Mouse (Mus musculus): ENCODE data around the gene Whrn. TPM values are rescaled to one million over a fixed set of nuclear protein-coding genes. Genes with fewer than 3 reads are reported as not detected.

Whrn gene
- total RNA-seq, 1 experiment = 5.0 TPM

DNA sequence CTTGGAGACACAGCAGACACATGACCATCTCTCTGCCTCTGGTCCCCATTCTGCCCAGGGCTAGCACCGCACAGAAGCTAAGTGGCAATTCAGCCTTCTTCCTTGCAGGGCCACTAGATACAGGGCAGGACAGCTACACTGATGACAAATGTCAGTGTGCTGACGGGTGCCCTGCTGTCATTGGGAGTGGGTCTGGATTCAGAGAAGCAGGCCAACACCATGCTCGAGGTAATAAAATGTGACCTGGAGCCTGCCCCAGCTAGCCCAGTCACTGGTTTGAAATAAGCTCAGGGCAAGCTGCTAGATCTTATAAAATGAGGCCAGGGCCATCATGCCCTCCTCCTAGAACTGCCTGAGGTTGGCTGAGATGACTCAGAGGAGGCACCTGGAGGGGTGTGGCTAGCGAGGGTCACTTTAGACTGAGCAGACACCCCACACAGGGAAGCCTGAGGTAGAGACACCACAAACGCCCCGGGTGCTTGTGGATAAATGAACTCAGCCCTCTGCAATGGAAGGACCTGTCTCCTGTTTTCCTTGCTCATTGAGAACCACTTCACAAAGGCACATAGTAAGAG is 41.8 kb downstream of the Whrn start:
- Histone ChIP-seq H3K36me3 (ENCODE audit: control insufficient read depth, insufficient read depth, low read length, poor library complexity, severe bottlenecking) (no peaks in the 10 kb centered on the region; the same call in 1 of the 2 replicates), H3K4me3 (ENCODE audit: insufficient read depth in 1 of 2, low read depth in 1 of 2, low read length in 2 of 2, poor library complexity in 1 of 2, severe bottlenecking in 1 of 2) (no peak overlapping the region), H3K4me1 (ENCODE audit: control insufficient read depth in 2 of 2, insufficient read depth in 2 of 2, low read length in 2 of 2, poor library complexity in 1 of 2) (peaks cover 4 to 35% of the 10 kb centered on the region in 2 experiments; a peak in 3 of 4 replicates), H3K9me3 (ENCODE audit: control insufficient read depth, insufficient read depth, low read depth, low read length) (no peaks in the 10 kb centered on the region), H3K9ac (ENCODE audit: insufficient read depth, low read depth, low read length, poor library complexity, severe bottlenecking) (no peak overlapping the region), H3K27ac (ENCODE audit: insufficient read depth, low read depth, low read length, poor library complexity, severe bottlenecking) (no peak overlapping the region)
- in situ Hi-C loops (cut with MboI; ENCODE audit: low sequenced_read_pairs in 2 of 2, unreplicated experiment in 2 of 2) = no loop called here
- DNase-seq (ENCODE audit: low read depth, low spot score) = no peak
- no peak for TF ChIP-seq ZNF384 (IDR thresholded peaks at IDR 0.05; ENCODE audit: low read depth, low read length)
- no peak for TF ChIP-seq MAFK (IDR thresholded peaks at IDR 0.05; ENCODE audit: insufficient read depth, low read depth, low read length)
- no peak for TF ChIP-seq CHD2 (IDR thresholded peaks at IDR 0.05; ENCODE audit: low read depth, low read length)
- no peak for TF ChIP-seq ZC3H11A (IDR thresholded peaks at IDR 0.05; ENCODE audit: borderline replicate concordance, low read depth, low read length)
- TF ChIP-seq HCFC1 (IDR thresholded peaks at IDR 0.05; ENCODE audit: borderline replicate concordance, insufficient read depth, low read length) = no peak

GRCm38 (mm10) chr4:63452555-63452954 is 43.2 kb downstream of the Whrn start:
- TF ChIP-seq MAFK (IDR thresholded peaks at IDR 0.05; ENCODE audit: insufficient read depth, low read depth, low read length) (no peak), ZNF384 (IDR thresholded peaks at IDR 0.05; ENCODE audit: low read depth, low read length) (no peak), HCFC1 (IDR thresholded peaks at IDR 0.05; ENCODE audit: borderline replicate concordance, insufficient read depth, low read length) (no peak), ZC3H11A (IDR thresholded peaks at IDR 0.05; ENCODE audit: borderline replicate concordance, low read depth, low read length) (no peak), CHD2 (IDR thresholded peaks at IDR 0.05; ENCODE audit: low read depth, low read length) (no peak)
- Histone ChIP-seq H3K4me1 (ENCODE audit: control insufficient read depth in 2 of 2, insufficient read depth in 2 of 2, low read length in 2 of 2, poor library complexity in 1 of 2) (peaks cover 4 to 26% of the 10 kb centered on the region in 2 experiments; a peak in 3 of 4 replicates), H3K4me3 (ENCODE audit: insufficient read depth in 1 of 2, low read depth in 1 of 2, low read length in 2 of 2, poor library complexity in 1 of 2, severe bottlenecking in 1 of 2) (no peak overlapping the region), H3K36me3 (ENCODE audit: control insufficient read depth, insufficient read depth, low read length, poor library complexity, severe bottlenecking) (no peaks in the 10 kb centered on the region; the same call in 1 of the 2 replicates), H3K9ac (ENCODE audit: insufficient read depth, low read depth, low read length, poor library complexity, severe bottlenecking) (no peak overlapping the region), H3K9me3 (ENCODE audit: control insufficient read depth, insufficient read depth, low read depth, low read length) (no peaks in the 10 kb centered on the region), H3K27ac (ENCODE audit: insufficient read depth, low read depth, low read length, poor library complexity, severe bottlenecking) (no peak overlapping the region)
- in situ Hi-C loops (cut with MboI; ENCODE audit: low sequenced_read_pairs in 2 of 2, unreplicated experiment in 2 of 2) = no loop called here
- no peak for DNase-seq (ENCODE audit: low read depth, low spot score)

DNA sequence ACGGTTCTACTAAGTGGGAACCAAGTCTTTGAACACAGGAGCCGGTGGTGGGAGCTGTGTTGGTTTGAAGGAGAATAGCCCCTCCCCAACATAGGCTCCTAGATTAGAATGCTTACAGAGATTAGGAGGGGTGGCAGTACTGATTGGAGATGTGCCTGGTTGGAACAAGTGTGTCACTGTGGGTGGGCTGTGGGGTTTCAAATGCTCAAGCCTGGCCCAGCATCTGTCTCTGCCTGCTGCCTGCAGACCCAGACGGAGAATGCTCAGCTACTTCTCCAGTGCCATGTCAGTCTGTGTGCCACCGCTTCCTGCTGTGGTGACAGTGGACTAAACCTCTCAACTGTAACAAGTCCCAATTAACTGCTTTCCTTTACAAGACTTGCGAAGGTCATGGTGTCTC is 45.2 kb downstream of the Whrn start:
- Histone ChIP-seq H3K4me3 (ENCODE audit: insufficient read depth in 1 of 2, low read depth in 1 of 2, low read length in 2 of 2, poor library complexity in 1 of 2, severe bottlenecking in 1 of 2) (no peak overlapping the region), H3K9me3 (ENCODE audit: control insufficient read depth, insufficient read depth, low read depth, low read length) (no peaks in the 10 kb centered on the region), H3K36me3 (ENCODE audit: control insufficient read depth, insufficient read depth, low read length, poor library complexity, severe bottlenecking) (no peaks in the 10 kb centered on the region; the same call in 1 of the 2 replicates), H3K27ac (ENCODE audit: insufficient read depth, low read depth, low read length, poor library complexity, severe bottlenecking) (no peak overlapping the region), H3K4me1 (ENCODE audit: control insufficient read depth in 2 of 2, insufficient read depth in 2 of 2, low read length in 2 of 2, poor library complexity in 1 of 2) (peaks cover 2 to 15% of the 10 kb centered on the region in 2 experiments; a peak in 2 of 4 replicates), H3K9ac (ENCODE audit: insufficient read depth, low read depth, low read length, poor library complexity, severe bottlenecking) (no peak overlapping the region)
- in situ Hi-C loops (cut with MboI; ENCODE audit: low sequenced_read_pairs in 2 of 2, unreplicated experiment in 2 of 2) = no loop called here
- no peak for DNase-seq (ENCODE audit: low read depth, low spot score)
- TF ChIP-seq ZC3H11A (IDR thresholded peaks at IDR 0.05; ENCODE audit: borderline replicate concordance, low read depth, low read length) = no peak
- TF ChIP-seq HCFC1 (IDR thresholded peaks at IDR 0.05; ENCODE audit: borderline replicate concordance, insufficient read depth, low read length) = no peak
- TF ChIP-seq MAFK (IDR thresholded peaks at IDR 0.05; ENCODE audit: insufficient read depth, low read depth, low read length) = no peak
- TF ChIP-seq CHD2 (IDR thresholded peaks at IDR 0.05; ENCODE audit: low read depth, low read length) = no peak
- no peak for TF ChIP-seq ZNF384 (IDR thresholded peaks at IDR 0.05; ENCODE audit: low read depth, low read length)

GRCm38 (mm10) chr4:63444362-63445066 is 51.3 kb downstream of the Whrn start:
- Histone ChIP-seq H3K9me3 (ENCODE audit: control insufficient read depth, insufficient read depth, low read depth, low read length) (no peaks in the 10 kb centered on the region), H3K4me3 (ENCODE audit: insufficient read depth in 1 of 2, low read depth in 1 of 2, low read length in 2 of 2, poor library complexity in 1 of 2, severe bottlenecking in 1 of 2) (no peak overlapping the region), H3K4me1 (ENCODE audit: control insufficient read depth in 2 of 2, insufficient read depth in 2 of 2, low read length in 2 of 2, poor library complexity in 1 of 2) (peaks cover 0 to 5% of the 10 kb centered on the region in 2 experiments; a peak in 2 of 4 replicates), H3K27ac (ENCODE audit: insufficient read depth, low read depth, low read length, poor library complexity, severe bottlenecking) (no peak overlapping the region), H3K9ac (ENCODE audit: insufficient read depth, low read depth, low read length, poor library complexity, severe bottlenecking) (no peak overlapping the region), H3K36me3 (ENCODE audit: control insufficient read depth, insufficient read depth, low read length, poor library complexity, severe bottlenecking) (no peaks in the 10 kb centered on the region; the same call in 1 of the 2 replicates)
- no peak for DNase-seq (ENCODE audit: low read depth, low spot score)
- in situ Hi-C loops (cut with MboI; ENCODE audit: low sequenced_read_pairs in 2 of 2, unreplicated experiment in 2 of 2) = no loop called here
- TF ChIP-seq ZNF384 (IDR thresholded peaks at IDR 0.05; ENCODE audit: low read depth, low read length) (no peak), MAFK (IDR thresholded peaks at IDR 0.05; ENCODE audit: insufficient read depth, low read depth, low read length) (no peak), CHD2 (IDR thresholded peaks at IDR 0.05; ENCODE audit: low read depth, low read length) (no peak), HCFC1 (IDR thresholded peaks at IDR 0.05; ENCODE audit: borderline replicate concordance, insufficient read depth, low read length) (no peak)

All from ES-E14 (cell line).